Mouse (Mus musculus) T-helper 1 cell (primary cell): Measurements from ENCODE around the gene Pxmp4.

Experiments
- in situ Hi-C: fragments of 300-600 bp; cut with MboI, MseI; formaldehyde crosslinking; loops from one replicate; pipeline ENCODE4 v1.15.1; 2025; ENCODE audit warnings: high pct_unique_total_duplicates

Gene Pxmp4

GRCm38 (mm10) chr2:154603638-154604153 lies at the start of gene Pxmp4:
Gene Pxmp4, minus strand, starts transcription at chr2:154603708.
- in situ Hi-C loops, result no loop called here

- in situ Hi-C loops, result no loop called here
These were observed 47.9 kb upstream of the Pxmp4 start, which contains the start of gene Chmp4b for GRCm38 (mm10) chr2:154651363-154651762. Gene Chmp4b, plus strand, starts transcription at chr2:154651705.

- in situ Hi-C loops, result no loop called here
These were observed 46.9 kb upstream of the Pxmp4 start for GRCm38 (mm10) chr2:154650404-154650803.

GRCm38 (mm10) chr2:154648086-154648485 lies 44.6 kb upstream of the Pxmp4 start:
- in situ Hi-C loops, result no loop called here

- in situ Hi-C loops, result no loop called here
These were observed 43.1 kb upstream of the Pxmp4 start for GRCm38 (mm10) chr2:154646634-154647033.

GRCm38 (mm10) chr2:154642712-154643385 lies 39.3 kb upstream of the Pxmp4 start:
- in situ Hi-C loops, result no loop called here

GRCm38 (mm10) chr2:154642005-154642459 lies 38.5 kb upstream of the Pxmp4 start:
- in situ Hi-C loops, result no loop called here

- in situ Hi-C loops, result no loop called here
These were observed 37.7 kb upstream of the Pxmp4 start for GRCm38 (mm10) chr2:154641176-154641575.

- in situ Hi-C loops, result no loop called here
These were observed 35.6 kb upstream of the Pxmp4 start for GRCm38 (mm10) chr2:154639115-154639514.

- in situ Hi-C loops, result no loop called here
These were observed 35.0 kb upstream of the Pxmp4 start for GRCm38 (mm10) chr2:154638521-154638920.

- in situ Hi-C loops, result no loop called here
These were observed 32.3 kb upstream of the Pxmp4 start for GRCm38 (mm10) chr2:154635826-154636225.

- in situ Hi-C loops, result no loop called here
These were observed 30.6 kb upstream of the Pxmp4 start for GRCm38 (mm10) chr2:154633876-154634644.

- in situ Hi-C loops, result no loop called here
These were observed 29.7 kb upstream of the Pxmp4 start for GRCm38 (mm10) chr2:154633039-154633742.

GRCm38 (mm10) chr2:154632203-154632780 lies 28.8 kb upstream of the Pxmp4 start:
- in situ Hi-C loops, result no loop called here

GRCm38 (mm10) chr2:154630531-154630930 lies 27.0 kb upstream of the Pxmp4 start:
- in situ Hi-C loops, result no loop called here

- in situ Hi-C loops, result no loop called here
These were observed 20.6 kb upstream of the Pxmp4 start for GRCm38 (mm10) chr2:154624137-154624536.

GRCm38 (mm10) chr2:154621684-154622083 lies 18.2 kb upstream of the Pxmp4 start:
- in situ Hi-C loops, result no loop called here

GRCm38 (mm10) chr2:154617061-154617460 lies 13.6 kb upstream of the Pxmp4 start:
- in situ Hi-C loops, result no loop called here

- in situ Hi-C loops, result no loop called here
These were observed 12.2 kb upstream of the Pxmp4 start for GRCm38 (mm10) chr2:154615674-154616073.

GRCm38 (mm10) chr2:154614841-154615576 lies 11.5 kb upstream of the Pxmp4 start:
- in situ Hi-C loops, result loop anchor here (5.0 kb wide), 1 partner anchor 42 kb away; no protein-coding TSS in a partner anchor
